Mouse (Mus musculus): Measurements from ENCODE around the gene Bcl2l12. TPM values are rescaled to one million over a fixed set of nuclear protein-coding genes. Genes with fewer than 3 reads are reported as not detected.

Bcl2l12 gene
- total and polyA plus RNA-seq, 2 experiments from 2014 or later: 22.0 to 25.5 TPM

DNA sequence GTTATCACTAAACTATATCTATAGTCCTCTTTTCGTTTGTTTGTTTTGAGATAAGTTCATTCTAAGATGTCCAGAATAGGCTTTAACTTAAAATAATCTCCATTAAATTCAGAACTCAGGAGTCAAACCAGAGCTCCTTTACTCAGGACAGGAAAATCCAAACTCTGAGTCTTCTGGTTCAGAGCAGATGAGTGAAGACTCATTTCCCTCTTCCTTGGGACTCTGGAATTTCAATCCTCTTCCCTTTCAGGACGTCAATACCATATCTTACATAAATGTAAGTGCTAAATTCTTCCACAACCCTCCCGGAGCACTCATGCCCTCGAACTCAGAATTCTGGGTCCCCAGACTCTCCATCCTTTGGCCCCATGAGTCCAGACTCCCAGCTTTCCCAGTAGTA lies 18.2 kb upstream of the Bcl2l12 start:
- peak overlapping the region; percentile 85 for H3K4me2 ChIP-seq (ENCODE audit: low read depth, low read length)
- peak overlapping the region; percentile 100 for H3K27ac ChIP-seq (ENCODE audit: low read depth)
- DNase-seq (ENCODE audit: low spot score) (no peak), ATAC-seq (ENCODE audit: insufficient read depth, low read depth) (no peak)
- H3K36me3 ChIP-seq (replicated peaks; ENCODE audit: control insufficient read depth, insufficient read depth, low read length): peaks cover 33% of the 10 kb centered on the region
- 0% methylated on average over 4 of the region's 4 CpGs for WGBS
- H3K4me3 ChIP-seq (ENCODE audit: low read depth, low read length): peak overlapping the region; percentile 95
- no peaks in the 10 kb centered on the region for H3K9me3 ChIP-seq (replicated peaks; ENCODE audit: control insufficient read depth, low read length)
- no peaks in the 10 kb centered on the region for H3K27me3 ChIP-seq (ENCODE audit: control insufficient read depth, insufficient read depth, low read length)
- H3K4me1 ChIP-seq (ENCODE audit: control insufficient read depth, insufficient read depth): peaks cover 9% of the 10 kb centered on the region
- TF ChIP-seq CTCF (IDR thresholded peaks at IDR 0.05; ENCODE audit: low read depth) (no peak), EP300 (IDR thresholded peaks at IDR 0.05; ENCODE audit: low read depth) (no peak)
- H3K9ac ChIP-seq (replicated peaks; ENCODE audit: low read depth, low read length): peak overlapping the region; percentile 84

DNA sequence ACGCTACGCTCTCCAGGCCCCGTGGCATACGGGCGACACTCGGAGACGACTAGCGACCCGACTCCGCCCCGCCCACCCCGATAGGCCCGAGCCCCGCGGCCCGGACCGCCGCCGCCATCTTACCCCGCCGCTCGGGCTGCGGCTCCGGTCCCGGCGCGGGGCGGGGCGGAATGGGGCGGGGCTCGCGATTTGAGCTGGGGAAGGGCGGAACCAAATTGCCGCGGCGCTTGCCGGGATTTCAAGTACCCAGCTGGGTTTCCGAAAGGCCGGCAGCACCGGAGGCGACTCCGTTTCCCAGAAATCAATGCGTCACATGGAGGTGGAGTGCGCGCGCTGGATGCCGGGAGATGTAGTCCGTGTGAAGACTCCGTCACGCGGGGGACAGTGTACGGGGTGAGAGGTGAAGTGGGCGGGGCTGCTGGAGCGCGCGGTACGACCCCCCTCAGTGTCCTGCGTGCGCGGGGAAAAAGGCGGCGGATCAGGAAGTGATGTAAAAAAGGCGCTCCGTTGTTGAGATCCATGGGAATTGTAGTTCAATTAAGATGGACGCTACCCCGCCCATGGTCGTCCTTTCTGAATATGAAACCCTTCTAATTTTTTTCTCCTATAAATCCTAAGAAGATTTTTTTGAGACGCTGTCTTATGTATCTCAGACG lies 17.6 kb upstream of the Bcl2l12 start, which contains the start of gene Scaf1:
Gene Scaf1 (minus strand): TSS at position 407 of the 656 bp plus-strand sequence.
- peak within 1 kb of the TSS; percentile 100 for H3K27ac ChIP-seq (ENCODE audit: low read depth)
- TF ChIP-seq EP300 (IDR thresholded peaks at IDR 0.05; ENCODE audit: low read depth) (peak; percentile 59; the same call in 1 of the 2 replicates), CTCF (IDR thresholded peaks at IDR 0.05; ENCODE audit: low read depth) (no peak)
- ATAC-seq (ENCODE audit: insufficient read depth, low read depth) (peak; percentile 81), DNase-seq (ENCODE audit: low spot score) (peak; percentile 100)
- H3K27me3 ChIP-seq (ENCODE audit: control insufficient read depth, insufficient read depth, low read length): no peaks in the 10 kb centered on the region
- H3K4me2 ChIP-seq (ENCODE audit: low read depth, low read length): peak within 1 kb of the TSS; percentile 85
- peaks cover 9% of the 10 kb centered on the region for H3K4me1 ChIP-seq (ENCODE audit: control insufficient read depth, insufficient read depth)
- H3K9ac ChIP-seq (replicated peaks; ENCODE audit: low read depth, low read length): peak within 1 kb of the TSS; percentile 96
- H3K36me3 ChIP-seq (replicated peaks; ENCODE audit: control insufficient read depth, insufficient read depth, low read length): peaks cover 34% of the 10 kb centered on the region
- WGBS: under 1% methylated on average over 68 of the region's 69 CpGs
- H3K9me3 ChIP-seq (replicated peaks; ENCODE audit: control insufficient read depth, low read length): no peaks in the 10 kb centered on the region
- peak within 1 kb of the TSS; percentile 95 for H3K4me3 ChIP-seq (ENCODE audit: low read depth, low read length)

DNA sequence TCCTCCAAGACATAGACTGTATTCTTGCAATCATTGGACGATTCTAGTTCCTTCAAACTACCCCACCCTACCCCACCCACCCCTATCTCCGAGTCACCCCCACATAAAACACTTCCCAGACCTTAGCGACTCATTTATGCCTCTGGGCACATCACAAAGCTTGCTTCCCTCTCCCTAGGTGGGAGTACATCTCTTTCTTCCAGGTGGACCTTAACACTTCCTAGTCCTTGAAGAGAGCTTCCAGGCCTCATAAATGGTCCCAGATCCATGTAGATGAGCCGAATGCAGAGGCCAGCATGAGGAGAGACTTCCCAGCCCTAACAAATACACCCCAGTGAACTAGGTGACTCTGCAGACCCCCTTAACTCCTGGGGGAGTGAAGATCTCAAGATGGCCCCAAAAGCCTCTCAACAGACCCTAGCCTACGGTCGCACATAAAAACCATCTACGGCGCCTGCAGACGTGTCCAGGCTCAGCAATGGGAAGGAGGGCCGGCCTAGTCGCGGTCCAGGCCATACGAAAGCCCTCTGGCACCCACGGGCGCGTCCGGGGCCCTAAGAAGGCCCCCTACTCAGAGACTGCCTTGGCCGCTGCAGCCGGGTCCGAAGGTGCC lies 16.9 kb upstream of the Bcl2l12 start:
- no peaks in the 10 kb centered on the region for H3K9me3 ChIP-seq (replicated peaks; ENCODE audit: control insufficient read depth, low read length)
- peak overlapping the region; percentile 96 for H3K9ac ChIP-seq (replicated peaks; ENCODE audit: low read depth, low read length)
- under 1% methylated on average over 16 of the region's 20 CpGs for WGBS

DNA sequence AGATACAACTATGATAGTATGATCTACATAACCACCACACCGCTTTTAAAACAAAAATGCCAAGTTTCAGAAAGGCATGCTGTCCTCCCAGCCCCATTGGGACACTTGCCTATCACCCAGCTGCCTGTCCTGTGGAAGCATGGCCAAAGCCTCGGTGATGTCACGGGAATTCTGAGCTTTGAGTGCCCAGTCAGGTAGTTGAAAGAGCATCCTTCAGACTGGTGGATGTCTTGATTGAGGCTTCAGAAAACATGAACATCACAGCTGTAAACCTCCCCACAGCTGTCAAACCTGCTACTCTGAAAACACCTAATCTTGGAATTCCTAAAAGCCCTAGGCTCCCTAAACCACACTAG lies 15.6 kb upstream of the Bcl2l12 start:
- DNase-seq (ENCODE audit: low spot score): no peak
- no peaks in the 10 kb centered on the region for H3K27me3 ChIP-seq (ENCODE audit: control insufficient read depth, insufficient read depth, low read length)
- H3K27ac ChIP-seq (ENCODE audit: low read depth): no peak overlapping the region
- no peak for TF ChIP-seq CTCF (IDR thresholded peaks at IDR 0.05; ENCODE audit: low read depth)
- no peak for TF ChIP-seq EP300 (IDR thresholded peaks at IDR 0.05; ENCODE audit: low read depth)
- H3K4me1 ChIP-seq (ENCODE audit: control insufficient read depth, insufficient read depth): peaks cover 9% of the 10 kb centered on the region
- H3K36me3 ChIP-seq (replicated peaks; ENCODE audit: control insufficient read depth, insufficient read depth, low read length): peaks cover 41% of the 10 kb centered on the region
- no peak overlapping the region for H3K9ac ChIP-seq (replicated peaks; ENCODE audit: low read depth, low read length)
- H3K4me3 ChIP-seq (ENCODE audit: low read depth, low read length): no peak overlapping the region
- no peaks in the 10 kb centered on the region for H3K9me3 ChIP-seq (replicated peaks; ENCODE audit: control insufficient read depth, low read length)
- H3K4me2 ChIP-seq (ENCODE audit: low read depth, low read length): no peak overlapping the region
- WGBS: 86% methylated on average over 3 of the region's 3 CpGs
- no peak for ATAC-seq (ENCODE audit: insufficient read depth, low read depth)

More for the DNA sequence above, 16.9 kb upstream of the Bcl2l12 start:
- Histone ChIP-seq H3K36me3 (replicated peaks; ENCODE audit: control insufficient read depth, insufficient read depth, low read length) (peaks cover 31% of the 10 kb centered on the region), H3K4me1 (ENCODE audit: control insufficient read depth, insufficient read depth) (peaks cover 9% of the 10 kb centered on the region), H3K4me3 (ENCODE audit: low read depth, low read length) (peak overlapping the region; percentile 95), H3K27me3 (ENCODE audit: control insufficient read depth, insufficient read depth, low read length) (no peaks in the 10 kb centered on the region), H3K4me2 (ENCODE audit: low read depth, low read length) (peak overlapping the region; percentile 75), H3K27ac (ENCODE audit: low read depth) (peak overlapping the region; percentile 100)
- TF ChIP-seq EP300 (IDR thresholded peaks at IDR 0.05; ENCODE audit: low read depth): no peak
- no peak for TF ChIP-seq CTCF (IDR thresholded peaks at IDR 0.05; ENCODE audit: low read depth)
- no peak for DNase-seq (ENCODE audit: low spot score)
- no peak for ATAC-seq (ENCODE audit: insufficient read depth, low read depth)

DNA sequence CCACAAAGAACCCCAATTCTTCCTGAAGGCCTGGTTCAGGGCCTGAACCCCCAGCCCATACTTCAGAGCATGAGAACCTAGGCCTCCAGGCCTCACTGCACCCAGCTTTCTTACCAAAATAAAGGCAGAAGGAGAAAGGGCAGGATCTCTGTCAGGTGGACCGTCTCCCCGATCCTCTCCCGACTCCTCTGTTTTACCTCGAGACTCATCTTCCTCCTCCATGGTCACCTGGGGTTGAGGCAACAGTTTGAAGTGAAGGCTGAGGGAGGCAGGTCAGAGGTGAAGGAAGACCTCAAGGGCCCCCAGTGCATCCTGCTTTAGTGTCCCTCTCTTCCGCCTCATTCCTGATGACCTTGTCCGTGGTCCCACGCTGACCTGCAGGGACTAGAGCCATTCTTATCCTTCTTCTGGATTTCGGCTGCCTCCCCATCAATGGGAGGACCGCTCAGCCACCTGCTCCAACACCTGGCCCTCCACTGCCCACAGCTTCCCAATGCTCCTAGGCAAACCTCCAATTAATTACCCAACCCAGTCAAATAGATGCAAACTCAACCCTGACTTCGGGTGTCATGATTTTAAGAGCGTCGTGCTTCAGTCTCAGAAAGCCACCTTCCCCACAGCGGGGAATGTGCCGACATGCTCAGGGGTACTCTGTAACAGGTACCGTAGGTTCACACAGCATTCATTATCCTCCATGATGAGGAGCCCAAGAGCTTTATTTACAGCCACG lies 15.0 kb upstream of the Bcl2l12 start:
- H3K4me2 ChIP-seq (ENCODE audit: low read depth, low read length): no peak overlapping the region
- no peak overlapping the region for H3K9ac ChIP-seq (replicated peaks; ENCODE audit: low read depth, low read length)
- no peaks in the 10 kb centered on the region for H3K27me3 ChIP-seq (ENCODE audit: control insufficient read depth, insufficient read depth, low read length)
- WGBS: 91% methylated on average over 16 of the region's 16 CpGs
- DNase-seq (ENCODE audit: low spot score) (no peak), ATAC-seq (ENCODE audit: insufficient read depth, low read depth) (no peak)
- H3K9me3 ChIP-seq (replicated peaks; ENCODE audit: control insufficient read depth, low read length): no peaks in the 10 kb centered on the region
- H3K4me3 ChIP-seq (ENCODE audit: low read depth, low read length): no peak overlapping the region
- no peak overlapping the region for H3K27ac ChIP-seq (ENCODE audit: low read depth)
- TF ChIP-seq EP300 (IDR thresholded peaks at IDR 0.05; ENCODE audit: low read depth) (no peak), CTCF (IDR thresholded peaks at IDR 0.05; ENCODE audit: low read depth) (no peak)
- H3K4me1 ChIP-seq (ENCODE audit: control insufficient read depth, insufficient read depth): peaks cover 9% of the 10 kb centered on the region
- H3K36me3 ChIP-seq (replicated peaks; ENCODE audit: control insufficient read depth, insufficient read depth, low read length): peaks cover 46% of the 10 kb centered on the region

Measured in heart, postnatal 0 days (tissue).